Mouse (Mus musculus): ENCODE measurements around the gene Copz1. TPM values are rescaled to one million over a fixed set of nuclear protein-coding genes. Genes with fewer than 3 reads are reported as not detected.
A peak's percentile ranks its signal among the peaks of the same experiment; 100 is the strongest.

Gene Copz1
- polyA plus RNA-seq, 1 experiment from 2014 or later, result 307 TPM

GRCm38 (mm10) chr15:103300067-103300471, 27.6 kb downstream of the Copz1 start:
- Histone ChIP-seq H3K4me3 (ENCODE audit: low read depth, low read length) (peak overlapping the region; percentile 10; the same call in 1 of the 2 replicates), H3K27me3 (ENCODE audit: control insufficient read depth, insufficient read depth, low read length) (no peaks in the 10 kb centered on the region), H3K4me1 (ENCODE audit: control insufficient read depth, insufficient read depth, low read length) (peaks cover 92% of the 10 kb centered on the region), H3K36me3 (ENCODE audit: control insufficient read depth, insufficient read depth, low read length) (no peaks in the 10 kb centered on the region; the same call in 1 of the 2 replicates), H3K4me2 (ENCODE audit: low read depth) (peak overlapping the region; percentile 27), H3K9me3 (ENCODE audit: control insufficient read depth, low read length) (no peaks in the 10 kb centered on the region), H3K9ac (ENCODE audit: low read length) (peak overlapping the region; percentile 56), H3K27ac (ENCODE audit: low read depth, low read length) (peak overlapping the region; percentile 99)
- DNase-seq (ENCODE audit: low spot score), result peak; percentile 88
- ATAC-seq (ENCODE audit: insufficient read depth, low FRiP score, low TSS enrichment), result peak; percentile 56
- WGBS, result 3% methylated on average over 18 of the region's 18 CpGs

GRCm38 (mm10) chr15:103300560-103300959, 28.0 kb downstream of the Copz1 start:
- ATAC-seq (ENCODE audit: insufficient read depth, low FRiP score, low TSS enrichment) (peak; percentile 7), DNase-seq (ENCODE audit: low spot score) (peak; percentile 74)
- Histone ChIP-seq H3K9me3 (ENCODE audit: control insufficient read depth, low read length) (no peaks in the 10 kb centered on the region), H3K27me3 (ENCODE audit: control insufficient read depth, insufficient read depth, low read length) (no peaks in the 10 kb centered on the region), H3K27ac (ENCODE audit: low read depth, low read length) (peak overlapping the region; percentile 99), H3K4me1 (ENCODE audit: control insufficient read depth, insufficient read depth, low read length) (peaks cover 87% of the 10 kb centered on the region), H3K9ac (ENCODE audit: low read length) (peak overlapping the region; percentile 35), H3K4me3 (ENCODE audit: low read depth, low read length) (0 out of 2 replicates have a peak overlapping the region, but pooled peaks have one; percentile 0), H3K36me3 (ENCODE audit: control insufficient read depth, insufficient read depth, low read length) (no peaks in the 10 kb centered on the region; the same call in 1 of the 2 replicates), H3K4me2 (ENCODE audit: low read depth) (peak overlapping the region; percentile 27)
- 9% methylated on average over 2 of the region's 2 CpGs for WGBS

GRCm38 (mm10) chr15:103301046-103301445, 28.5 kb downstream of the Copz1 start:
- ATAC-seq (ENCODE audit: insufficient read depth, low FRiP score, low TSS enrichment), result no peak

GRCm38 (mm10) chr15:103301547-103302340, 29.2 kb downstream of the Copz1 start:
- peak overlapping the region; percentile 55 for H3K9ac ChIP-seq (ENCODE audit: low read length)
- H3K27me3 ChIP-seq (ENCODE audit: control insufficient read depth, insufficient read depth, low read length), result no peaks in the 10 kb centered on the region
- peaks cover 87% of the 10 kb centered on the region for H3K4me1 ChIP-seq (ENCODE audit: control insufficient read depth, insufficient read depth, low read length)
- peak overlapping the region; percentile 42 for H3K4me2 ChIP-seq (ENCODE audit: low read depth)
- peak; percentile 54 for DNase-seq (ENCODE audit: low spot score)
- H3K36me3 ChIP-seq (ENCODE audit: control insufficient read depth, insufficient read depth, low read length), result no peaks in the 10 kb centered on the region; the same call in 1 of the 2 replicates
- no peaks in the 10 kb centered on the region for H3K9me3 ChIP-seq (ENCODE audit: control insufficient read depth, low read length)
- no peak for ATAC-seq (ENCODE audit: insufficient read depth, low FRiP score, low TSS enrichment)
- WGBS, result 10% methylated on average over 5 of the region's 5 CpGs
- H3K27ac ChIP-seq (ENCODE audit: low read depth, low read length), result peak overlapping the region; percentile 99
- no peak overlapping the region for H3K4me3 ChIP-seq (ENCODE audit: low read depth, low read length)

More at GRCm38 (mm10) chr15:103301046-103301445, 28.5 kb downstream of the Copz1 start:
- H3K36me3 ChIP-seq (ENCODE audit: control insufficient read depth, insufficient read depth, low read length), result no peaks in the 10 kb centered on the region; the same call in 1 of the 2 replicates
- no peaks in the 10 kb centered on the region for H3K9me3 ChIP-seq (ENCODE audit: control insufficient read depth, low read length)
- WGBS, result 5% methylated on average over 2 of the region's 2 CpGs
- H3K27me3 ChIP-seq (ENCODE audit: control insufficient read depth, insufficient read depth, low read length), result no peaks in the 10 kb centered on the region
- peaks cover 87% of the 10 kb centered on the region for H3K4me1 ChIP-seq (ENCODE audit: control insufficient read depth, insufficient read depth, low read length)
- no peak overlapping the region for H3K4me3 ChIP-seq (ENCODE audit: low read depth, low read length)
- peak overlapping the region; percentile 35 for H3K9ac ChIP-seq (ENCODE audit: low read length)
- H3K27ac ChIP-seq (ENCODE audit: low read depth, low read length), result peak overlapping the region; percentile 99
- peak; percentile 76 for DNase-seq (ENCODE audit: low spot score)
- H3K4me2 ChIP-seq (ENCODE audit: low read depth), result peak overlapping the region; percentile 27

- Histone ChIP-seq H3K4me1 (ENCODE audit: control insufficient read depth, insufficient read depth, low read length) (peaks cover 86% of the 10 kb centered on the region), H3K4me2 (ENCODE audit: low read depth) (peak overlapping the region; percentile 42), H3K27me3 (ENCODE audit: control insufficient read depth, insufficient read depth, low read length) (no peaks in the 10 kb centered on the region), H3K36me3 (ENCODE audit: control insufficient read depth, insufficient read depth, low read length) (no peaks in the 10 kb centered on the region; the same call in 1 of the 2 replicates), H3K27ac (ENCODE audit: low read depth, low read length) (peak overlapping the region; percentile 99), H3K4me3 (ENCODE audit: low read depth, low read length) (no peak overlapping the region), H3K9me3 (ENCODE audit: control insufficient read depth, low read length) (no peaks in the 10 kb centered on the region), H3K9ac (ENCODE audit: low read length) (peak overlapping the region; percentile 55)
- 4% methylated on average over 6 of the region's 6 CpGs for whole genome bisulfite sequencing
- peak; percentile 74 for DNase-seq (ENCODE audit: low spot score)
- ATAC-seq (ENCODE audit: insufficient read depth, low FRiP score, low TSS enrichment), result no peak
Measured at GRCm38 (mm10) chr15:103302341-103303021, 30.0 kb downstream of the Copz1 start.

- Histone ChIP-seq H3K9me3 (ENCODE audit: control insufficient read depth, low read length) (no peaks in the 10 kb centered on the region), H3K36me3 (ENCODE audit: control insufficient read depth, insufficient read depth, low read length) (no peaks in the 10 kb centered on the region; the same call in 1 of the 2 replicates), H3K4me2 (ENCODE audit: low read depth) (peak overlapping the region; percentile 59), H3K27me3 (ENCODE audit: control insufficient read depth, insufficient read depth, low read length) (0 out of 2 replicates have a peak, but pooled peaks cover 2% of the 10 kb centered on the region), H3K4me1 (ENCODE audit: control insufficient read depth, insufficient read depth, low read length) (peaks cover 75% of the 10 kb centered on the region), H3K9ac (ENCODE audit: low read length) (peak overlapping the region; percentile 63), H3K27ac (ENCODE audit: low read depth, low read length) (peak overlapping the region; percentile 99), H3K4me3 (ENCODE audit: low read depth, low read length) (peak overlapping the region; percentile 19)
- ATAC-seq (ENCODE audit: insufficient read depth, low FRiP score, low TSS enrichment) (no peak), DNase-seq (ENCODE audit: low spot score) (peak; percentile 66)
- WGBS, result under 1% methylated on average over 8 of the region's 8 CpGs
Measured at GRCm38 (mm10) chr15:103303916-103304615, 31.6 kb downstream of the Copz1 start.

GRCm38 (mm10) chr15:103304616-103304969, 32.1 kb downstream of the Copz1 start:
- 2% methylated on average over 9 of the region's 9 CpGs for WGBS
- Histone ChIP-seq H3K27ac (ENCODE audit: low read depth, low read length) (peak overlapping the region; percentile 99), H3K27me3 (ENCODE audit: control insufficient read depth, insufficient read depth, low read length) (0 out of 2 replicates have a peak, but pooled peaks cover 2% of the 10 kb centered on the region), H3K9me3 (ENCODE audit: control insufficient read depth, low read length) (no peaks in the 10 kb centered on the region), H3K36me3 (ENCODE audit: control insufficient read depth, insufficient read depth, low read length) (no peaks in the 10 kb centered on the region), H3K4me3 (ENCODE audit: low read depth, low read length) (peak overlapping the region; percentile 19), H3K4me1 (ENCODE audit: control insufficient read depth, insufficient read depth, low read length) (peaks cover 70% of the 10 kb centered on the region), H3K9ac (ENCODE audit: low read length) (peak overlapping the region; percentile 63), H3K4me2 (ENCODE audit: low read depth) (peak overlapping the region; percentile 59)
- no peak for DNase-seq (ENCODE audit: low spot score)
- peak; percentile 39 for ATAC-seq (ENCODE audit: insufficient read depth, low FRiP score, low TSS enrichment)

- under 1% methylated on average over 65 of the region's 71 CpGs for WGBS
- H3K4me3 ChIP-seq (ENCODE audit: low read depth, low read length), result peak overlapping the region; percentile 19
- H3K4me2 ChIP-seq (ENCODE audit: low read depth), result peak overlapping the region; percentile 59
- DNase-seq (ENCODE audit: low spot score) (peak; percentile 97), ATAC-seq (ENCODE audit: insufficient read depth, low FRiP score, low TSS enrichment) (peak; percentile 90)
- peak overlapping the region; percentile 99 for H3K27ac ChIP-seq (ENCODE audit: low read depth, low read length)
- no peaks in the 10 kb centered on the region for H3K9me3 ChIP-seq (ENCODE audit: control insufficient read depth, low read length)
- peaks cover 65% of the 10 kb centered on the region for H3K4me1 ChIP-seq (ENCODE audit: control insufficient read depth, insufficient read depth, low read length)
- peak overlapping the region; percentile 65 for H3K9ac ChIP-seq (ENCODE audit: low read length)
- 0 out of 2 replicates have a peak, but pooled peaks cover 2% of the 10 kb centered on the region for H3K27me3 ChIP-seq (ENCODE audit: control insufficient read depth, insufficient read depth, low read length)
- H3K36me3 ChIP-seq (ENCODE audit: control insufficient read depth, insufficient read depth, low read length), result no peaks in the 10 kb centered on the region
Measured at GRCm38 (mm10) chr15:103305070-103305678, 32.7 kb downstream of the Copz1 start.
